ENCODE assay signal across 27 mouse cellular contexts in genomic region chr12:76418346-76418745, GRCm38 (mm10). TPM values are rescaled to one million over a fixed set of nuclear protein-coding genes. Genes with fewer than 3 reads are reported as not detected.
DNase-seq lines count a peak whose midpoint lies in the region; ATAC-seq and TF ChIP-seq lines count a peak whose summit lies in the region.
"Had no signal": no experiment of that assay in that cellular context is flagged by ENCODE, and none has a peak within 500 bp of the region (broad histone marks: within the 10 kb centered on the region; RNA-seq: fewer than 3 reads in every experiment).

No protein-coding gene starts in this region.

- TF ChIP-seq CTCF in layer of hippocampus, adult 2 months (conservative IDR thresholded peaks at IDR 0.05): peak; percentile 44

- H3K4me3 ChIP-seq in layer of hippocampus, adult 2 months: no peak overlapping the region

- no peak overlapping the region for H3K27ac ChIP-seq in layer of hippocampus, adult 2 months
- H3K27ac ChIP-seq: embryonic facial prominence, embryonic 12.5 days; forebrain, embryonic 12.5 days; hindbrain, postnatal 0 days; neural tube, embryonic 12.5 days had no signal

- DNase-seq in layer of hippocampus, adult 2 months (ENCODE audit: low spot score in 2 of 2): no peak
- DNase-seq in layer of hippocampus, adult 8-10 months (ENCODE audit: low spot score in 2 of 2): no peak
- DNase-seq in thymus, postnatal 4 days: peak; percentile 14
- DNase-seq in thymus, postnatal 10 days (ENCODE audit: low spot score in 2 of 2): no peak
- peak; percentile 71 for DNase-seq in R1 (ENCODE audit: low read depth, low spot score)
- no peak for DNase-seq in yolk sac, embryonic 10.5 days (ENCODE audit: low spot score)
- DNase-seq: adrenal gland, adult 8-10 months; cerebellum, adult 11-12 months; cerebellum, postnatal 25 days; gastrocnemius, postnatal 10 days; heart, adult 11 months; heart, postnatal 14 days; kidney, adult 11 months; left cerebral cortex, postnatal 4 days; lung, embryonic 14.5 days; lung, postnatal 4 days; midbrain, embryonic 14.5 days; right cerebral cortex, postnatal 14 days; thymus, adult 18-20 months had no signal

- no peak for ATAC-seq in erythroid progenitor cell, adult 5-6 weeks (replicated peaks; ENCODE audit: low FRiP score, poor library complexity, severe bottlenecking)
- ATAC-seq: activated CD4-positive, CD25-positive, alpha-beta regulatory T cell, adult 4 months; hindbrain, postnatal 0 days; Patski had no signal

RNA-seq across cellular contexts. Expression of gene Ppp1r36, which starts 1.0 kb away (rescaled TPM):
- 1 to 10 TPM; 1.9 TPM for total RNA-seq in layer of hippocampus, adult 2 months (2021)
- total RNA-seq in layer of hippocampus, adult 8-10 months (2022): 1 to 10 TPM; 1.9 to 3.2 (median 2.4) TPM
- not detected in 2 replicates for total RNA-seq in erythroid progenitor cell, adult 5-6 weeks (2015; ENCODE audit: low replicate concordance)
- total RNA-seq in erythroid progenitor cell, adult 5-6 weeks (2017; ENCODE audit: low replicate concordance): not detected in 2 replicates
- total RNA-seq: megakaryocyte-erythroid progenitor cell, adult 5-6 weeks had no signal

RNA-seq across cellular contexts. Expression of gene Hspa2, which starts 14.4 kb away (rescaled TPM):
- 100 to 1,000 TPM; 114 to 117 TPM for total RNA-seq in layer of hippocampus, adult 2 months (2021)
- total RNA-seq in layer of hippocampus, adult 8-10 months (2022): 100 to 1,000 TPM in 3 of 4 experiments, 10 to 100 TPM in 1; 93.5 to 105 (median 103) TPM
- 1.7 TPM in 1 of 2 replicates, not detected in the other for total RNA-seq in erythroid progenitor cell, adult 5-6 weeks (2015; ENCODE audit: low replicate concordance)
- total RNA-seq in erythroid progenitor cell, adult 5-6 weeks (2017; ENCODE audit: low replicate concordance): 3.2 and 3.3 TPM in 2 replicates

RNA-seq across cellular contexts. Expression of gene Zbtb1, which starts 48.3 kb away (rescaled TPM):
- total RNA-seq in layer of hippocampus, adult 2 months (2021): 1 to 10 TPM; 7.2 to 8.3 TPM
- total RNA-seq in layer of hippocampus, adult 8-10 months (2022): 1 to 10 TPM; 7.2 to 8.1 (median 7.5) TPM
- total RNA-seq in erythroid progenitor cell, adult 5-6 weeks (2015; ENCODE audit: low replicate concordance): 9.7 and 10.9 TPM in 2 replicates
- total RNA-seq in erythroid progenitor cell, adult 5-6 weeks (2017; ENCODE audit: low replicate concordance): 8.6 and 9.5 TPM in 2 replicates

RNA-seq across cellular contexts. Expression of gene Zbtb25, which starts 48.9 kb away (rescaled TPM):
- 10 to 100 TPM; 17.6 to 23.6 TPM for total RNA-seq in layer of hippocampus, adult 2 months (2021)
- total RNA-seq in layer of hippocampus, adult 8-10 months (2022): 10 to 100 TPM; 19.4 to 22.5 (median 19.9) TPM
- total RNA-seq in erythroid progenitor cell, adult 5-6 weeks (2015; ENCODE audit: low replicate concordance): 11.9 and 43.6 TPM in 2 replicates
- total RNA-seq in erythroid progenitor cell, adult 5-6 weeks (2017; ENCODE audit: low replicate concordance): 4.0 and 8.6 TPM in 2 replicates

Comparison
In these comparisons a context has a peak if more than half of its experiments do, and no peak if none do; other contexts are left out.
1. DNase-seq: peak in thymus, postnatal 4 days (single experiment) and R1 (single experiment); none in layer of hippocampus, adult 2 months (0 of 2), layer of hippocampus, adult 8-10 months (0 of 2), thymus, postnatal 10 days (0 of 2) and yolk sac, embryonic 10.5 days (single experiment).
2. RNA of gene Hspa2, which starts 14.4 kb away (total RNA-seq): 114 to 117 TPM in layer of hippocampus, adult 2 months and 93.5 to 105 TPM in layer of hippocampus, adult 8-10 months; 1.7 to 3.3 TPM in erythroid progenitor cell, adult 5-6 weeks; every median in the first group is over 10 times any median in the second.